Mouse (Mus musculus) limb, embryonic 14.5 days (tissue): ENCODE data around the gene Naa10. TPM values are rescaled to one million over a fixed set of nuclear protein-coding genes. Genes with fewer than 3 reads are reported as not detected.

Experiments
- ATAC-seq: fragments of 200-750 bp; cut with Nextera tagmentation; 2 replicates; pipeline ENCODE4 v1.8.0; 2017; ENCODE audit warnings: low read depth, moderate number of reproducible peaks, moderate TSS enrichment; ENCODE audit not compliant: low FRiP score
- DNase-seq: peaks from one replicate; pipeline ENCODE4 v3.0.0-alpha.2; 2015; ENCODE audit warnings: low spot score
- H3K27ac ChIP-seq: fragments of 300-500 bp; sonication (generic); replicated peaks from 2 replicates; pipeline ENCODE4 v1.5.1; 2014; ENCODE audit warnings: low read depth, mild to moderate bottlenecking, low read length, moderate library complexity, mixed read lengths
- H3K27me3 ChIP-seq: fragments of 300-500 bp; sonication (generic); 2 replicates; pipeline ENCODE4 v1.6.1; 2014; ENCODE audit warnings: low read length, mixed read lengths; ENCODE audit not compliant: control insufficient read depth, insufficient read depth
- H3K36me3 ChIP-seq: fragments of 300-500 bp; sonication (generic); 2 replicates; pipeline ENCODE4 v1.6.1; 2014; ENCODE audit warnings: mild to moderate bottlenecking, low read length, moderate library complexity, mixed read lengths; ENCODE audit not compliant: control insufficient read depth, insufficient read depth
- H3K4me1 ChIP-seq: fragments of 300-500 bp; sonication (generic); 2 replicates; pipeline ENCODE4 v1.6.1; 2014; ENCODE audit warnings: antibody characterized with exemption, low read length, mixed read lengths; ENCODE audit not compliant: control insufficient read depth, insufficient read depth
- H3K4me2 ChIP-seq: fragments of 300-500 bp; sonication (generic); replicated peaks from 2 replicates; pipeline ENCODE4 v1.6.1; 2014; ENCODE audit warnings: low read depth, mild to moderate bottlenecking, low read length, moderate library complexity; ENCODE audit not compliant: severe bottlenecking
- H3K4me3 ChIP-seq: fragments of 300-500 bp; sonication (generic); replicated peaks from 2 replicates; pipeline ENCODE4 v1.5.1; 2014; ENCODE audit warnings: low read length
- H3K9ac ChIP-seq: fragments of 300-500 bp; sonication (generic); 2 replicates; pipeline ENCODE4 v1.6.1; 2014; ENCODE audit warnings: mild to moderate bottlenecking, low read depth, low read length, moderate library complexity; ENCODE audit not compliant: severe bottlenecking
- H3K9me3 ChIP-seq: fragments of 300-500 bp; sonication (generic); 2 replicates; pipeline ENCODE4 v1.6.1; 2016; ENCODE audit warnings: low read length; ENCODE audit not compliant: control insufficient read depth
- POLR2A ChIP-seq: fragments of 200-500 bp; IDR thresholded peaks from 2 replicates; pipeline ENCODE4 v1.8.0; 2012; ENCODE audit warnings: inconsistent platforms, mild to moderate bottlenecking, moderate library complexity, borderline replicate concordance; ENCODE audit not compliant: insufficient read depth, insufficient read length; ENCODE audit errors: extremely low read depth
- WGBS: fragments of 180-500 bp; shearing (Covaris S2); extraction: QIAGEN DNeasy Blood & Tissue Kit; methylation state at CpG from one replicate; pipeline ENCODE4 v1.1.7; 2014; 5-methylcytosine and 5-hydroxymethylcytosine counted together
- polyA plus RNA-seq, 2 experiments: library from polyadenylated mRNA; depleted of rRNA in 1 of 2; stranded (reverse) in 1 of 2; unstranded in 1 of 2; fragments of >200 nt; fragmentation: Nextera tagmentation in 1 of 2; extraction: Ambion mirVana in 1 of 2; gene quantifications; 2 replicates each; pipeline versions ENCODE4 v1.2.1 to v1.2.3; 2012 to 2014

Naa10 gene
- polyA plus RNA-seq, 2 experiments, result 112 to 128 TPM

DNA sequence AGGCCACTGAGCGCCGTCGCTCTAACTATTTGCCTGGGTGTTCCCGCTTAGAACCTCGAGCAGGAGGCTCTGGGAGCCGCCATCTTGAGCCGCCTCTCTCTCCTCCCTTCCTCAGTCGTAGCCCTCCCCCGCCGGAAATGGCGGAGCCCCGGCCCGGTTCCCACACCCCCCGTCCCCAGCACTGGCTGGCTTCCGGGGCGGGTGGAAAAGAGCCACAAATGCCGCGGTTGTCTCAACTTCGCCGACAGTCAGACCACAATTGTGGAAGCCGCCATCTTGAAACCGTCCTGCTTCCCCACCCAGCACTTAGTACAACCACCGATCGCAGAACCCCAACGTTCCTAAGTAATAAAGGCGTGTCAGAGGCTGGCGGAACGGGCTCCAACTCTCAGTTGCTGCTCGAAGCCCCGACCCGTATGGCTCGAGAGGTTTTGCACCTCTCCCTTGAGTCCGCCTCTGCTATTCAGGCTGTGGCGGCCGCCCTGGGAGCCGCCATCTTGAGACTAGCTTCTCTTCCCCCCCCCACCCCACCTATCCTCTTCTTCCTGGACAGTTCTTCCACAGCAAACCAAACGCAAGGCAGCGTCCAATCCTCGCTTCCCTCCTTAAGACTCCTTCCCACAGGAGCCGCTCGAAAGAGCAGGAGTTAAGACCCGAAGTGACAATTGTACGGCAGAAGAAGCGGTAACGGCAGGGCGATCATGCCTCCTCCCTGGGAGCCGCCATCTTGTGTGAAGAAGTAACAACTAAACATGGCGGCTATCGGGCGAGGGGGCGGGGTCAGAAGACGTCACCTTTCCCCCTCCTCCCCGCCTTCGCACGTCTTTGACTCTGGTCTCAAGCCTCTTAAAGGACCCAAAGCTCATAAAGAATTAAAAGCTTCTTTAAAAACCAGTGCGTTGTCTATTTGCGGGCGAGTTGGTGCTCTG is 44.8 kb upstream of the Naa10 start, which contains the start of gene Hcfc1:
Hcfc1 (minus strand) TSS at position 110 of the 929 bp plus-strand sequence.
- Histone ChIP-seq H3K4me3 (peak within 1 kb of the TSS; percentile 62), H3K4me1 (peaks cover 6% of the 10 kb centered on the region), H3K27me3 (no peaks in the 10 kb centered on the region), H3K4me2 (peak within 1 kb of the TSS; percentile 64), H3K9ac (peak within 1 kb of the TSS; percentile 76), H3K9me3 (no peaks in the 10 kb centered on the region), H3K27ac (peak within 1 kb of the TSS; percentile 99), H3K36me3 (no peaks in the 10 kb centered on the region)
- DNase-seq (peak; percentile 86), ATAC-seq (peak; percentile 82)
- peak; percentile 77; the same call in 1 of the 2 replicates for TF ChIP-seq POLR2A
- 19% methylated on average over 56 of the region's 58 CpGs for WGBS

DNA sequence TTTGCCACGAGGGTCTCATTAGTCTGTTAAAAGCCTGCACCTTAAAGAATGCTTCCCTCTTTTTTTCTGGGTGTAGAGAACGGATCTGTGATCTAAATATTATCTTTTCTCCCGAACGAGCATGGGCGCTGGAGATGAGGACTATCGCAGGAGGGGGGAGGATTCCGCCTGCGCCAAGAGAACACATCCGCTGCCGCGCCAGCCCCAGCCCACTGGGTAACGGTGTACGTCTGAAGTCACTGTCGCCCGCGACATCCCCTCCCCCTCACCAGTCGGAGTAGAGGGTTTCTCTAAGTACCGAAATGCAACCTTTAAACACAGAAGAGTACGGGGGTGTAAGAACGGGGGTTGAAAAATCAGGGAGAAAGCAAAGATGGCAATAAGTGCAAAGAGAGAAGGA is 43.6 kb upstream of the Naa10 start:
- Histone ChIP-seq H3K9me3 (no peaks in the 10 kb centered on the region), H3K4me2 (peak overlapping the region; percentile 64), H3K9ac (peak overlapping the region; percentile 76), H3K4me1 (peaks cover 6% of the 10 kb centered on the region), H3K27me3 (no peaks in the 10 kb centered on the region), H3K27ac (peak overlapping the region; percentile 99; the same call in 1 of the 2 replicates), H3K4me3 (peak overlapping the region; percentile 62), H3K36me3 (peaks cover 4% of the 10 kb centered on the region; the same call in 1 of the 2 replicates)
- ATAC-seq (no peak), DNase-seq (peak; percentile 20)
- TF ChIP-seq POLR2A, result no peak
- WGBS, result 13% methylated on average over 20 of the region's 20 CpGs

GRCm38 (mm10) chrX:73964363-73964762 is 42.6 kb upstream of the Naa10 start:
- no peak for DNase-seq
- H3K9me3 ChIP-seq, result no peaks in the 10 kb centered on the region
- H3K27me3 ChIP-seq, result no peaks in the 10 kb centered on the region
- ATAC-seq, result no peak
- no peak overlapping the region for H3K27ac ChIP-seq
- 32% methylated on average over 3 of the region's 3 CpGs for whole genome bisulfite sequencing
- no peak for TF ChIP-seq POLR2A
- H3K4me1 ChIP-seq, result peaks cover 6% of the 10 kb centered on the region
- H3K9ac ChIP-seq, result peak overlapping the region; percentile 41
- peaks cover 6% of the 10 kb centered on the region for H3K36me3 ChIP-seq
- H3K4me3 ChIP-seq, result peak overlapping the region; percentile 62
- H3K4me2 ChIP-seq, result peak overlapping the region; percentile 64

DNA sequence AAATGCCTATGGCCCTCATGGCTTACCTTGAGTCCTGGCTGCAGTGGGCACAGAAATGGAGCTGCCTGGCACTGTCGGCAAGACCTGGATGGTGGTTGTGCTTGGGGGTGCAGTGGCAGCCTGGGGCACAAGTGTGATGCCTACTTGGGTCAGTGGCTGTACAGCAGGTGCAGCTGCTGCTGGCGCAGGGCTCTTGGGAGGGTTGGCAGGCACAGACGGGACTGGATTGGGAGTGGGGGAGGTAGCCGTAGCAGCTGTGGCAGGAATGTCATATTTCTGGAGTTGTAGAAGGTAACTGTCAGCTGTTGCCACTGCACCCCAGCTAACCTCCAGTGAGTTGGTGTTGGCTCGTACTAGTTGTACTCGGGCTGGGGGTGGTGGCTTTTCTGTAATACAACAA is 33.2 kb upstream of the Naa10 start:
- no peaks in the 10 kb centered on the region for H3K27me3 ChIP-seq
- H3K9ac ChIP-seq, result no peak overlapping the region
- no peak overlapping the region for H3K4me3 ChIP-seq
- TF ChIP-seq POLR2A, result no peak
- H3K36me3 ChIP-seq, result peaks cover 86% of the 10 kb centered on the region
- no peak overlapping the region for H3K4me2 ChIP-seq
- no peak overlapping the region for H3K27ac ChIP-seq
- H3K4me1 ChIP-seq, result no peaks in the 10 kb centered on the region
- ATAC-seq, result no peak
- H3K9me3 ChIP-seq, result no peaks in the 10 kb centered on the region
- WGBS, result 73% methylated on average over 6 of the region's 6 CpGs
- DNase-seq, result no peak

DNA sequence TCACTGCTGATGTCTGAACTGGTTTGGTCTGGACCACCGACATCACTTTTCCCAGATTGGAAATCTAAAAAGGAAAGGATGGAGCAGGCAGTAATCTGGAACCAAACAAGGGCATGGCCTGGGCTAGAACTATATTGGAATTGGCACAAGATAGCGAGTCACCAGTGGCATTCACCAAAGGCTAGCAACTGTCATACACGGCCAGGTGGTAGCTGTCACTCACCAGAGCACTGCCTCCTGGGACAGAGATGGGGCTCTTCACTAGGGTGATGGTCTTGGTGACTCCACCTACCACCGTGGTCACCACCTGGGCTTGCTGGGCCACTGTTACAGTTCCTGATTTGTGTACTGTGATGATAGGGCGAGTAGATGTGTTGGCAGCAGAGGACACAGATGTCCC is 30.9 kb upstream of the Naa10 start:
- no peak for TF ChIP-seq POLR2A
- Histone ChIP-seq H3K27me3 (no peaks in the 10 kb centered on the region), H3K36me3 (peaks cover 89% of the 10 kb centered on the region), H3K9me3 (no peaks in the 10 kb centered on the region), H3K4me1 (no peaks in the 10 kb centered on the region), H3K4me3 (no peak overlapping the region), H3K9ac (no peak overlapping the region), H3K4me2 (no peak overlapping the region), H3K27ac (no peak overlapping the region)
- WGBS, result 87% methylated on average over 5 of the region's 5 CpGs
- DNase-seq (no peak), ATAC-seq (no peak)
